Mouse (Mus musculus): ENCODE measurements at regions not wholly inside any gene's neighbourhood (a gene's known extent, or its start where the extent isn't known, plus 50 kb on each side); places are given as distances from the start of the nearest gene placed in this dataset.

GRCm38 (mm10) chr7:137552551-137553198, 115.3 kb downstream of the Glrx3 start:
- TF ChIP-seq CTCF (IDR thresholded peaks at IDR 0.05; ENCODE audit: insufficient read depth, low read depth, low read length) (no peak), POLR2A (IDR thresholded peaks at IDR 0.05; ENCODE audit: insufficient read depth, low read depth, low read length) (no peak)
